Mouse (Mus musculus) skeletal muscle tissue, adult 2 months (tissue): ENCODE measurements at regions not wholly inside any gene's neighbourhood (a gene's known extent, or its start where the extent isn't known, plus 50 kb on each side); places are given as distances from the start of the nearest gene placed in this dataset.

Experiments used
- DNase-seq: peaks from one replicate; pipeline ENCODE4 v3.0.0-alpha.2; 2012; ENCODE audit warnings: low read depth, low spot score

DNA sequence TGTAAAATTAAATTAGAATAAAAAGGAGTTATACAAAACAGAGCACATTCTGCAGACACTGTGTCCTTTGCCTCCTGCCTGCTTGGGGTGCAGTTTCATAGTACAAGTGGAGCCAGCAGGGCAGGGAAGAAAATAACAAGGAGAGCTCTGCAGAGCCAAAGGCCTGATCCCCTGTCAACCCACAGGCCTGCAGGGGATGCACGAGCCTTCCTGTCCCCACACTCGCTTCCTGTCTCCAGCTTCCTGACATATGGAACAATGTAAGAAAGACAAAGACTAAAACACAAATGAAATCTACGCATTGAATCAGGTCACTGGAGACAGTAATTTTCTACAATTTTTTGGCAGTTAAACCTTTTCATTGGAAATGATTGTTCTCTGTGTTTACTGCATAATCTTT, 861.8 kb downstream of the Efnb2 start:
- no peak for DNase-seq

DNA sequence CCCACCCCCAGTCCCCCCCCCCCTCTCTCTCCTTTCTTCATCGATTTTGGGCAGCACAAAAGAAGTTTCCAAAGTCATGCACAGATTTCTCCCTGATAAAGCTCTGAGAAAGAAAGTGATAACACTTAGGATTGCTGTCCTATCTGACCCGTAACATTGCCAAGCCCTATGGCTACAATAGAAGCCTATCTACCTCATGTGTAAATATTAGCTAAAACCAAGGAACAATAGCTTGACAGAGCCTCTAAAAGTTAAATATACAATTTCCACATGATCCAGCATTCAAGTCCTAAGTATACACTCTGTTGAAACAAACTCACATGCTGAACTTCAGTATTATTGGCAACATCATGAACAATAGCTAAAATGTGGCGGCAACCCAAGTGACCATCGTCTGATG, 864.9 kb downstream of the Efnb2 start:
- DNase-seq, result no peak

DNA sequence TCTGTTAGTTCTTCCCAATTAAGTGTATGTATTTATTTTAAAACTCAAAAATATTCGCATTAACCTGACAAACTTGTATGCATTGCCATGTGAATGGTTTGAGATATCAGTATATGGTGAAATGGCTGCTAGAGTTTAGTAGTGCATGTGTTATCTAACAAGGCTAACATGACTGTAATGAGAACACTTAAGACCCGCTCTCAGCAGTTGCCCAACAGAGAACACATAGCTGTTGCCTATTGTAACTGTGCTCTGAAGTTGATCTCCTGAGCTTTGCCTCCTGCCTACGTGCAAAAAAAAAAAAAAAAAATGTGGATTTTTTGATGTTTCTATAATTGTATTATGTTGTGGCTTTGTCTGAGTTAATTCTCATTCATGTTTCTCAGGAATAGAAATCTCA, 897.2 kb downstream of the Efnb2 start:
- no peak for DNase-seq

DNA sequence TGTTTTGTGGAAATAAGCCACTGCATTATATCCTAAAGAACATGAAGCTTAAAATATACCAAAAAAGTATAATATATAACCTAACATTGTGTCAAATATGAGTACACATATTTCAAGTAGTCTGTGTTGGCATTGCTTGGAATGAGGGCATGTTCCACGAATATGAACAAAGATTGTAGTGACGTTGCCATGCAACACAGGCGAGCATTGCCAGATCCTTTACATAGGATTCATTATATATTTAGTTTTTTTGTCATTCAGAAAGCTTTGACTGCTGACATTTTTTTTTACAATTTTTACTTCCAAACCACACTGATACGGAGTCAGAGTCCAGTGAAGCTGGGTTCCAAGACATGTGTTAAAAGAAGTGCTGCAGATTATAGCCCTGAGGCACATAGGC, 900.1 kb downstream of the Efnb2 start:
- DNase-seq, result no peak

DNA sequence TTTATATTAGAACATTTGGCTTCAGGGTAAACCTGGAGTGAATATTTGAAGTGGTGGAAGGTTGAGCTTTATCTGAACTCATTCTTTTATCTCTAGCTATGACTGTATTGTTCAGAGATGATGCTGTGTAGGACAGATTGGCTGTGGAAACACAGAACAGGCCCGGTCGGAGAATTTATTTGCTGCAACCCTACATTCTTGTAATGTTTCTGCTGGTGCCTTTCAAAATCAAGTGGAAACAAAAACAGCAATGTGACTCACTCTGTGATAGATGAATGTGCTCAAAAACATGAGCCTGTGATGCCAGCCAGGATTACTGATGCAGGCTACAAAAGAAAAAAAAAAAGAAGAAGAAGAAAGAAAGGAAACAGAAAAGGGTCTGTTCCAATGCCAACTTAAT, 928.3 kb downstream of the Efnb2 start:
- no peak for DNase-seq

DNA sequence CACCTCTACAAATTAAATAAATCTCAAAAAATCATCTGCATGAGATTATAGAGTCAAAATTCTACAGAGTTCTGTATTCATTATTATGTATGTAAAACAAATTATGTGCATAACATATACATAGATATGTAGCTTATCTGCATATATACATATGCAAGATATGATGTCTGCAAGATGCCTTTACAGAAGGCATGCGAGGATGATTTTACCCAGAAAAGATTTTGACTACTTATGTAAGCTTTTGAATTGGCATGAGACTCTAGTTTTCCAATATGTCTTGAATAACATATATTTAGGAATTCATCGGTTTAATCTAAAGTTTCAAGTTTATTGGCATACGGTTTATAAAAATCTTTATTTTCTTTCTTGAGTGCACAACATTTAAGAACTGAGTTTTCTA, 939.2 kb downstream of the Efnb2 start:
- no peak for DNase-seq

DNA sequence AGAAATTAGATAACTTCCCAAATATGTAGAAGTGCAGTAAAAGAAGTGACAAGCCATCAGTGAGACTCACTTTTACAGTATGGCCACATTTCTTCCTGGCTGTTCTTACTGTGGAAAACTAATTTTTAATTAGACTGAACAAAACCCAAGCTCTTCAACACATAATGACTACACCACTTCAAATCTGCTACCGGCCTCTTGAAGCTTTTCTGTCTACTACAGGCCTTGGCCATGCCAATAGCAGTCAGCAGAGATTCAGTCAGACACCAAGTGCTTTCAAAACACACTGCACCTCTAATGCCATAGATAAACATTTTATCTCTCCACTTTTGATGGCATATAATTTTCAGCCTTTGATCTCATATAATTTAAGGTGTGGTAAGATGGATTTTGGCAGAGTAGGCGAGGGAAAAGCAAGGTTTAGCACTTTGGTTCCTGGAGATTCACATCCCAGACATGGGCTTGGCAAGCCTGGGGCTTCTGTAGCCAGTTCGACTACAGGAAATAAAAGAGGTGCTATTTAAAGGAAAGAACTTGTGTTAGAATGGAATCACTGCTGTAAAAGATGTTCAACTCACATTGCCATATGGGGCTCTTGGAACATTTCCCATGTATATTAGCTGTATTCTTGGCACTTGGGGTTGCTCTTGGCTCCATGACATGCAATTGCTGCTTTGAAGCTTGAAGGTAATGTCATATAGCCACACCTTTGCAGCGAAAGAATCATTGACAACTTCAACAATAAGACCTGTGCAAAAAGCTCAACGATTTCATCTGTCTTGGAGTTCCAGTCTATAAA, 941.9 kb downstream of the Efnb2 start:
- no peak for DNase-seq

DNA sequence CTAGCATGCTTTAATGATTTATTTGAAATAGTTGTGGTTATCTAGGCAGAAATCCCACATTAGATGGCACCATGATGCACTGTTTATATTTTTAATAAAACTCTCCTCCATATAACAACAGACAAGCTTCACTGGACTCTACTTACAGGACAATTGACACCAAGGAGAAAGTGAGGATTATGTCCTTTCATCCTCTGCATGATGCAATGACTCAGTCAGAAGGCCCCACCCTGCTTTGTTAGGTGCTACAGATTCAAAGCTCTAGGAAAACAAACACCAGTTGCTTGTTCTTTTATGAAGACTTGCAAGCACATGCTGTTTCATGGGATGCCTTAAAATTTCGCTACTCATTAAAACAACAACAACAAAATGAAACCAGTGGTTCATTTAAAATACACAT, 950.3 kb downstream of the Efnb2 start:
- no peak for DNase-seq

DNA sequence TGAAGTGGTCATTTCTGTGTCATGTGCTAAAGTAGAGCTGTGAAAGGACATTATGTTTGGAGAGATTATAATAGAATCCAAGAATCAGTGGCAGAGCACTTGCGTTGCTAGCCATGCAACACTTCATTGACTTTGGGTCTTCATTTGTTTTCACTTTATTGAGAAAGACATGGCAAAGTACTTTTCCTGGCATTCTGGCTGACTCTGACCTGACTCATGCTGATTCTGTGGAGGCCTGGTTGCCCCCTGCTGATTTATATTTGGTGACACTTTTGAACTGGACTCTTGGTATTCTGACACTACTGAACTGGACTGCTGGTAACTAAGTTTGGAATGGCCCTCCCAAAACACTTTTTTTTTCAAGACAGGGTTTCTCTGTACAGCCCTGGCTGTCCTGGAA, 951.6 kb downstream of the Efnb2 start:
- no peak for DNase-seq

DNA sequence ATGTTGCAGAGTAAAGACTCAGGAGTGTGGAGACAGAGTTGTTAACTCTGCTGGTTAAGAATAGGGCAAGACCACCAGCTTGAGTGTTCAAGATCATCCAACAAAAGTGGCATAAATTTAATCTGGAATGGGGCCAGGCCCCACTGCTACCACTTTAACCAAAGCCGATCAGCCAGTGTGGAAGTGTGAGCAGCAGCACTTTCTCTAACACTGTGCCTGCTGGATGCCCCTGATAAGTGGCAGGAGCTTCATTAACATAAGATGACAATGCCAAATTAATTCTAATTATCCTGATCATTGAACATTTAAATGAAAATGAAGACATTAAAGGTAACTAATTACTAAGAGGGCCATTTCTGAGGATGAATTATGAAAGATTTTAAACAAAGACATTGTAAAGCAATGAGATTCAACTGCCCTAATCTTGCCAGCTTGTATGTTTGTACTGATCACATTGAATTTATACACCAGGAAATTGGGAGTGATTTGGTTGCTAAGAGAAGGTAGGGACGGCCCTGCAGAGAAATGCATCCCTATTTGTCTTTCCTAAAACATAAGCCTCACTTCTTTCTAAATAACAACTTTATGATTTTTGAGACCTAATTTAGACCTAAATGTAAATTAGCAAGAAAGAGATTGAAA, 969.6 kb downstream of the Efnb2 start:
- DNase-seq, result no peak

DNA sequence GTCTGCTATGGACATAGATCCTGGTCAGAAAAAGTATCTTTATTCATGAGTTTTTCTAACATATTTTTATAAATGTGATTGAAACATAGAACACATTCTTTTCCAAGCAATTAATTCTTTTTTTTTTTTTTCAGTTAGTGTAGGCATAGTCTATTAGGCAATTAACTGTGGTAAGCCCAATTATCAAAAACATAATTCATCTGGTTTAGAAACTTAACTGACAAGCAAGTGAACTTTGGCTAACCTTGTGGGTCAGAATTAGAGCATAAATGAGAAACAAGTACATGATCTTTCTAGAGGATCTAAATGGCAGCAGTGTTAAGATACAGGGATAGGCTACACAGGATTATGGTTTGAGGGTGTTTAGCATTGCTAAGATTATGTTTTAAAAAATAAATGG, 1007.2 kb downstream of the Efnb2 start:
- no peak for DNase-seq
